Mouse (Mus musculus): Measurements from ENCODE around the gene Gm44579.

GRCm38 (mm10) chr15:98213336-98213870, 7.4 kb downstream of the Gm44579 start:
- TF ChIP-seq CTCF (IDR thresholded peaks at IDR 0.05; ENCODE audit: low read depth, low read length) = no peak
- no peak for TF ChIP-seq POLR2A (IDR thresholded peaks at IDR 0.05; ENCODE audit: extremely low read depth, insufficient read depth, low read length)

Measured in liver, adult 2 months (tissue).